Mouse (Mus musculus) liver, embryonic 14.5 days (tissue): ENCODE results near the gene Hyal5. TPM values are rescaled to one million over a fixed set of nuclear protein-coding genes. Genes with fewer than 3 reads are reported as not detected.

Experiments used
- ATAC-seq: fragments of 200-750 bp; cut with Nextera tagmentation; 2 replicates; pipeline ENCODE4 v1.8.0; 2017; ENCODE audit warnings: moderate number of reproducible peaks, mild to moderate bottlenecking, moderate library complexity; ENCODE audit not compliant: insufficient read depth
- DNase-seq, 3 experiments: peaks; one replicate each; pipeline ENCODE4 v3.0.0-alpha.2; 2012 to 2013; ENCODE audit warnings: low read depth in 3 of 3, low spot score in 3 of 3
- H3K27ac ChIP-seq: fragments of 300-500 bp; sonication (generic); 2 replicates; pipeline ENCODE4 v1.5.1; 2014; ENCODE audit warnings: moderate library complexity, mild to moderate bottlenecking, control low read depth, inconsistent platforms
- H3K27me3 ChIP-seq: fragments of 300-500 bp; sonication (generic); 2 replicates; pipeline ENCODE4 v1.6.1; 2014; ENCODE audit warnings: mild to moderate bottlenecking, low read length, moderate library complexity; ENCODE audit not compliant: control insufficient read depth, insufficient read depth
- H3K36me3 ChIP-seq: fragments of 300-500 bp; sonication (generic); replicated peaks from 2 replicates; pipeline ENCODE4 v1.6.1; 2014; ENCODE audit warnings: low read depth; ENCODE audit not compliant: control insufficient read depth, insufficient read depth
- H3K4me1 ChIP-seq, 2 experiments: fragments of 200-500 bp in 1 of 2; fragments of 300-500 bp in 1 of 2; sonication (generic) in 1 of 2; replicated peaks; 2 replicates each; pipeline ENCODE4 v1.6.1; 2012 to 2014; ENCODE audit warnings: antibody characterized with exemption in 1 of 2, inconsistent platforms in 1 of 2, low read length in 1 of 2; ENCODE audit not compliant: control insufficient read depth in 2 of 2, insufficient read depth in 2 of 2
- H3K4me2 ChIP-seq: fragments of 300-500 bp; sonication (generic); 2 replicates; pipeline ENCODE4 v1.6.1; 2014; ENCODE audit warnings: low read depth, mild to moderate bottlenecking, control low read depth, moderate library complexity
- H3K4me3 ChIP-seq, 2 experiments: fragments of 200-500 bp in 1 of 2; fragments of 300-500 bp in 1 of 2; sonication (generic) in 1 of 2; 2 replicates each; pipeline ENCODE4 v1.5.1; 2012 to 2014; ENCODE audit warnings: low read depth in 2 of 2, low read length in 2 of 2, mild to moderate bottlenecking in 2 of 2, control low read depth in 1 of 2, inconsistent platforms in 1 of 2, moderate library complexity in 1 of 2; ENCODE audit not compliant: insufficient read depth in 1 of 2
- H3K9ac ChIP-seq: fragments of 300-500 bp; sonication (generic); replicated peaks from 2 replicates; pipeline ENCODE4 v1.6.1; 2014; ENCODE audit warnings: mild to moderate bottlenecking, control low read depth, moderate library complexity
- H3K9me3 ChIP-seq: fragments of 300-500 bp; sonication (generic); 2 replicates; pipeline ENCODE4 v1.6.1; 2016; ENCODE audit warnings: low read length, mixed read lengths; ENCODE audit not compliant: control insufficient read depth
- CTCF ChIP-seq: IDR thresholded peaks from 2 replicates; pipeline ENCODE4 v1.5.1; 2016; ENCODE audit warnings: antibody characterized with exemption, low read depth, control low read depth
- EP300 ChIP-seq: IDR thresholded peaks from 2 replicates; pipeline ENCODE4 v1.6.1; 2016; ENCODE audit warnings: antibody characterized with exemption, low read depth
- WGBS: fragments of 180-500 bp; shearing (Covaris S2); extraction: QIAGEN DNeasy Blood & Tissue Kit; methylation state at CpG from one replicate; pipeline ENCODE4 v1.1.7; 2014; ENCODE audit not compliant: insufficient replicate concordance; 5-methylcytosine and 5-hydroxymethylcytosine counted together
- polyA plus RNA-seq, 2 experiments: library from polyadenylated mRNA; depleted of rRNA in 1 of 2; stranded (reverse) in 1 of 2; unstranded in 1 of 2; fragments of >200 nt; fragmentation: Nextera tagmentation in 1 of 2; extraction: Ambion mirVana in 1 of 2; gene quantifications; 2 replicates each; pipeline versions ENCODE4 v1.2.1 to v1.2.3; 2012 to 2014

Gene Hyal5
- polyA plus RNA-seq, 2 experiments = not detected

GRCm38 (mm10) chr6:24894874-24895183 lies 37.0 kb downstream of the Hyal5 start:
- H3K27ac ChIP-seq = no peak overlapping the region
- no peak for ATAC-seq
- H3K4me1 ChIP-seq = no peaks in the 10 kb centered on the region
- no peak overlapping the region for H3K9ac ChIP-seq
- H3K27me3 ChIP-seq = no peaks in the 10 kb centered on the region
- H3K4me2 ChIP-seq = 0 out of 2 replicates have a peak overlapping the region, but pooled peaks have one; percentile 20
- H3K36me3 ChIP-seq = no peaks in the 10 kb centered on the region
- DNase-seq = no peak
- H3K9me3 ChIP-seq = no peaks in the 10 kb centered on the region
- 26% methylated on average over 2 of the region's 2 CpGs for WGBS
- H3K4me3 ChIP-seq = peak overlapping the region; percentile 12 to 14; a peak in 2 of 4 replicates
- TF ChIP-seq EP300 = no peak

DNA sequence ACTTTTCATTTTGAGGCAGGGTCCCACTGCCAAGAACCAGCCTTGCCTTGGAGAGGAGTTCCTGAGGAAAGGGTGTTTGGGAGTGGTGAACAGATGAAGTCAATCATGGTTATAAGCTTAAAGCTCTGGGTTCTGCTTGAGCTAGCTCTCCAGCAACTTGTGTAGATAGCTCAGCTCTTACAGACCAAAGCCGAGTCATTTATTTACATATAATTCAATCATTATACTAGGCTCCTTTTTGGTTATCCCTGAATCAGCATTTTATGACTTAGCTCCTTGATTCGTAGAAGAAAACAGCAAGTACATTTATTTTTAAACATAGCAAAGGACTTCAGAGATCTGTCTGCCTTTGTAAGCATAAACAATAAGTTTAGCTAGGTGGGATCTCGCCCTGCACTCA lies 47.3 kb downstream of the Hyal5 start:
- Histone ChIP-seq H3K4me1 (no peaks in the 10 kb centered on the region), H3K4me3 (no peak overlapping the region), H3K27me3 (no peaks in the 10 kb centered on the region), H3K9me3 (no peaks in the 10 kb centered on the region), H3K9ac (no peak overlapping the region), H3K4me2 (no peak overlapping the region), H3K36me3 (no peaks in the 10 kb centered on the region), H3K27ac (no peak overlapping the region)
- no peak for TF ChIP-seq CTCF
- TF ChIP-seq EP300 = no peak
- ATAC-seq (no peak), DNase-seq (no peak)
- WGBS = 54% methylated on average over 3 of the region's 3 CpGs

DNA sequence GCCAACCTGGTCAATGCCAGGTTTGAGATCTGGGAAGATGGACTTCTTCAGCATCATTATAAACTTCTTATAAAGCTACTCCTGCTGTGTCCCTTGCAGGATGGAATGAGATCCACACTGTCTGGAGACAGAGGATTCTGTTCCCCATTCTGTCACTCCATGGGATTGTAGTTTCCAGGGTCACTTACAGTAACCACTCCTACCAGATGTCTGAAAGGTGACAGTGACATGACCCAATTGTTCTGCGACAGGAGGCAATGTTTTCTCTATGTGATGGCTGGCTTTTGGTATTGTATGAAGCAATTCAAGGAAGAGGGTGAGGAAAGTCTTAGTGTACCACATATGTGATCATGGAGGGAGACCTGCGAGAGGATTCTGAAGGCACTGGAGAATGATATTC lies 50.0 kb downstream of the Hyal5 start:
- Histone ChIP-seq H3K9ac (no peak overlapping the region), H3K4me3 (no peak overlapping the region), H3K4me1 (no peaks in the 10 kb centered on the region), H3K4me2 (no peak overlapping the region), H3K36me3 (no peaks in the 10 kb centered on the region), H3K27me3 (no peaks in the 10 kb centered on the region), H3K27ac (no peak overlapping the region), H3K9me3 (no peaks in the 10 kb centered on the region)
- TF ChIP-seq CTCF = no peak
- 55% methylated on average over 2 of the region's 2 CpGs for WGBS
- ATAC-seq (no peak), DNase-seq (no peak)

GRCm38 (mm10) chr6:24910016-24910727 lies 52.4 kb downstream of the Hyal5 start:
- no peak for TF ChIP-seq CTCF
- TF ChIP-seq EP300 = no peak
- no peaks in the 10 kb centered on the region for H3K9me3 ChIP-seq
- no peaks in the 10 kb centered on the region for H3K27me3 ChIP-seq
- H3K4me1 ChIP-seq = no peaks in the 10 kb centered on the region
- H3K36me3 ChIP-seq = no peaks in the 10 kb centered on the region
- H3K9ac ChIP-seq = no peak overlapping the region
- ATAC-seq (no peak), DNase-seq (no peak)
- no peak overlapping the region for H3K27ac ChIP-seq
- 49% methylated on average over 2 of the region's 2 CpGs for WGBS
- H3K4me2 ChIP-seq = no peak overlapping the region
- no peak overlapping the region for H3K4me3 ChIP-seq

GRCm38 (mm10) chr6:24910728-24911105 lies 52.9 kb downstream of the Hyal5 start:
- Histone ChIP-seq H3K4me2 (no peak overlapping the region), H3K9ac (no peak overlapping the region), H3K4me1 (no peaks in the 10 kb centered on the region), H3K27ac (no peak overlapping the region), H3K4me3 (no peak overlapping the region), H3K27me3 (no peaks in the 10 kb centered on the region), H3K36me3 (no peaks in the 10 kb centered on the region), H3K9me3 (no peaks in the 10 kb centered on the region)
- ATAC-seq = no peak
- DNase-seq = no peak
- no peak for TF ChIP-seq EP300
- no peak for TF ChIP-seq CTCF
